Mouse (Mus musculus) liver, embryonic 14.5 days (tissue): ENCODE measurements around the gene Rbm14. TPM values are rescaled to one million over a fixed set of nuclear protein-coding genes. Genes with fewer than 3 reads are reported as not detected.

Experiments
- ATAC-seq: fragments of 200-750 bp; cut with Nextera tagmentation; 2 replicates; pipeline ENCODE4 v1.8.0; 2017; ENCODE audit warnings: moderate number of reproducible peaks, mild to moderate bottlenecking, moderate library complexity; ENCODE audit not compliant: insufficient read depth
- DNase-seq, 3 experiments: peaks; one replicate each; pipeline ENCODE4 v3.0.0-alpha.2; 2012 to 2013; ENCODE audit warnings: low read depth in 3 of 3, low spot score in 3 of 3
- H3K27ac ChIP-seq: fragments of 300-500 bp; sonication (generic); 2 replicates; pipeline ENCODE4 v1.5.1; 2014; ENCODE audit warnings: moderate library complexity, mild to moderate bottlenecking, control low read depth, inconsistent platforms
- H3K27me3 ChIP-seq: fragments of 300-500 bp; sonication (generic); 2 replicates; pipeline ENCODE4 v1.6.1; 2014; ENCODE audit warnings: mild to moderate bottlenecking, low read length, moderate library complexity; ENCODE audit not compliant: control insufficient read depth, insufficient read depth
- H3K36me3 ChIP-seq: fragments of 300-500 bp; sonication (generic); replicated peaks from 2 replicates; pipeline ENCODE4 v1.6.1; 2014; ENCODE audit warnings: low read depth; ENCODE audit not compliant: control insufficient read depth, insufficient read depth
- H3K4me1 ChIP-seq, 2 experiments: fragments of 200-500 bp in 1 of 2; fragments of 300-500 bp in 1 of 2; sonication (generic) in 1 of 2; replicated peaks; 2 replicates each; pipeline ENCODE4 v1.6.1; 2012 to 2014; ENCODE audit warnings: antibody characterized with exemption in 1 of 2, inconsistent platforms in 1 of 2, low read length in 1 of 2; ENCODE audit not compliant: control insufficient read depth in 2 of 2, insufficient read depth in 2 of 2
- H3K4me2 ChIP-seq: fragments of 300-500 bp; sonication (generic); 2 replicates; pipeline ENCODE4 v1.6.1; 2014; ENCODE audit warnings: low read depth, mild to moderate bottlenecking, control low read depth, moderate library complexity
- H3K4me3 ChIP-seq, 2 experiments: fragments of 200-500 bp in 1 of 2; fragments of 300-500 bp in 1 of 2; sonication (generic) in 1 of 2; 2 replicates each; pipeline ENCODE4 v1.5.1; 2012 to 2014; ENCODE audit warnings: low read depth in 2 of 2, low read length in 2 of 2, mild to moderate bottlenecking in 2 of 2, control low read depth in 1 of 2, inconsistent platforms in 1 of 2, moderate library complexity in 1 of 2; ENCODE audit not compliant: insufficient read depth in 1 of 2
- H3K9ac ChIP-seq: fragments of 300-500 bp; sonication (generic); replicated peaks from 2 replicates; pipeline ENCODE4 v1.6.1; 2014; ENCODE audit warnings: mild to moderate bottlenecking, control low read depth, moderate library complexity
- H3K9me3 ChIP-seq: fragments of 300-500 bp; sonication (generic); 2 replicates; pipeline ENCODE4 v1.6.1; 2016; ENCODE audit warnings: low read length, mixed read lengths; ENCODE audit not compliant: control insufficient read depth
- CTCF ChIP-seq: IDR thresholded peaks from 2 replicates; pipeline ENCODE4 v1.5.1; 2016; ENCODE audit warnings: antibody characterized with exemption, low read depth, control low read depth
- EP300 ChIP-seq: IDR thresholded peaks from 2 replicates; pipeline ENCODE4 v1.6.1; 2016; ENCODE audit warnings: antibody characterized with exemption, low read depth
- WGBS: fragments of 180-500 bp; shearing (Covaris S2); extraction: QIAGEN DNeasy Blood & Tissue Kit; methylation state at CpG from one replicate; pipeline ENCODE4 v1.1.7; 2014; ENCODE audit not compliant: insufficient replicate concordance; 5-methylcytosine and 5-hydroxymethylcytosine counted together
- polyA plus RNA-seq, 2 experiments: library from polyadenylated mRNA; depleted of rRNA in 1 of 2; stranded (reverse) in 1 of 2; unstranded in 1 of 2; fragments of >200 nt; fragmentation: Nextera tagmentation in 1 of 2; extraction: Ambion mirVana in 1 of 2; gene quantifications; 2 replicates each; pipeline versions ENCODE4 v1.2.1 to v1.2.3; 2012 to 2014

Gene Rbm14
- polyA plus RNA-seq, 2 experiments, result 23.9 to 30.3 TPM

GRCm38 (mm10) chr19:4854552-4855469 lies 43.4 kb upstream of the Rbm14 start, which contains the start of gene Ctsf:
Ctsf (plus strand) TSS chr19:4855130.
- H3K36me3 ChIP-seq, result no peaks in the 10 kb centered on the region
- H3K4me1 ChIP-seq, result peaks cover 22 to 26% of the 10 kb centered on the region in 2 experiments
- H3K4me2 ChIP-seq, result peak within 1 kb of the TSS; percentile 96
- H3K9ac ChIP-seq, result peak within 1 kb of the TSS; percentile 52
- H3K27ac ChIP-seq, result no peak within 1 kb of the TSS
- H3K9me3 ChIP-seq, result no peaks in the 10 kb centered on the region
- ATAC-seq, result peak; percentile 9; the same call in 1 of the 2 replicates
- TF ChIP-seq CTCF (no peak), EP300 (no peak)
- DNase-seq, result peak in 2 of 3 experiments; percentile 41 to 42
- peaks cover 34% of the 10 kb centered on the region for H3K27me3 ChIP-seq
- peak within 1 kb of the TSS; percentile 52 to 56 for H3K4me3 ChIP-seq
- 4% methylated on average over 45 of the region's 45 CpGs for WGBS

GRCm38 (mm10) chr19:4850281-4850680 lies 38.8 kb upstream of the Rbm14 start:
- H3K9me3 ChIP-seq, result no peaks in the 10 kb centered on the region
- peaks cover 25% of the 10 kb centered on the region for H3K27me3 ChIP-seq
- no peak overlapping the region for H3K4me2 ChIP-seq
- no peak overlapping the region for H3K9ac ChIP-seq
- peaks cover 0 to 4% of the 10 kb centered on the region in 2 experiments; a peak in 2 of 4 replicates for H3K4me1 ChIP-seq
- no peak for DNase-seq
- no peak overlapping the region for H3K4me3 ChIP-seq
- ATAC-seq, result no peak
- whole genome bisulfite sequencing, result 47% methylated on average over 5 of the region's 5 CpGs
- H3K36me3 ChIP-seq, result no peaks in the 10 kb centered on the region
- TF ChIP-seq EP300, result no peak
- no peak for TF ChIP-seq CTCF
- no peak overlapping the region for H3K27ac ChIP-seq

GRCm38 (mm10) chr19:4849800-4850199 lies 38.4 kb upstream of the Rbm14 start:
- WGBS, result 42% methylated on average over 4 of the region's 4 CpGs

GRCm38 (mm10) chr19:4847490-4847889 lies 36.1 kb upstream of the Rbm14 start:
- Histone ChIP-seq H3K4me1 (no peaks in the 10 kb centered on the region), H3K4me3 (no peak overlapping the region), H3K27ac (no peak overlapping the region), H3K9me3 (no peaks in the 10 kb centered on the region), H3K9ac (no peak overlapping the region), H3K36me3 (no peaks in the 10 kb centered on the region), H3K4me2 (no peak overlapping the region), H3K27me3 (peaks cover 5% of the 10 kb centered on the region)
- no peak for ATAC-seq
- TF ChIP-seq CTCF (peak; percentile 72), EP300 (no peak)
- no peak for DNase-seq
- 28% methylated on average over 7 of the region's 7 CpGs for WGBS

More at GRCm38 (mm10) chr19:4849800-4850199, 38.4 kb upstream of the Rbm14 start:
- no peak overlapping the region for H3K4me2 ChIP-seq
- H3K27me3 ChIP-seq, result peaks cover 20% of the 10 kb centered on the region
- no peak for DNase-seq
- no peak overlapping the region for H3K27ac ChIP-seq
- H3K9ac ChIP-seq, result no peak overlapping the region
- peaks cover 0 to 4% of the 10 kb centered on the region in 2 experiments; a peak in 2 of 4 replicates for H3K4me1 ChIP-seq
- TF ChIP-seq EP300 (no peak), CTCF (no peak)
- no peaks in the 10 kb centered on the region for H3K36me3 ChIP-seq
- H3K9me3 ChIP-seq, result no peaks in the 10 kb centered on the region
- no peak overlapping the region for H3K4me3 ChIP-seq
- ATAC-seq, result no peak

- 36% methylated on average over 2 of the region's 2 CpGs for WGBS
- Histone ChIP-seq H3K27ac (no peak overlapping the region), H3K27me3 (peaks cover 9% of the 10 kb centered on the region)
These were observed 34.4 kb upstream of the Rbm14 start for GRCm38 (mm10) chr19:4845846-4846245.

More at GRCm38 (mm10) chr19:4845846-4846245, 34.4 kb upstream of the Rbm14 start:
- Histone ChIP-seq H3K9ac (no peak overlapping the region), H3K4me3 (no peak overlapping the region), H3K9me3 (no peaks in the 10 kb centered on the region), H3K4me2 (no peak overlapping the region), H3K36me3 (no peaks in the 10 kb centered on the region), H3K4me1 (no peaks in the 10 kb centered on the region)
- DNase-seq (no peak), ATAC-seq (no peak)
- TF ChIP-seq EP300, result no peak
- no peak for TF ChIP-seq CTCF
